ENCODE assay signal across 8 mouse cellular contexts in the genomic region with DNA sequence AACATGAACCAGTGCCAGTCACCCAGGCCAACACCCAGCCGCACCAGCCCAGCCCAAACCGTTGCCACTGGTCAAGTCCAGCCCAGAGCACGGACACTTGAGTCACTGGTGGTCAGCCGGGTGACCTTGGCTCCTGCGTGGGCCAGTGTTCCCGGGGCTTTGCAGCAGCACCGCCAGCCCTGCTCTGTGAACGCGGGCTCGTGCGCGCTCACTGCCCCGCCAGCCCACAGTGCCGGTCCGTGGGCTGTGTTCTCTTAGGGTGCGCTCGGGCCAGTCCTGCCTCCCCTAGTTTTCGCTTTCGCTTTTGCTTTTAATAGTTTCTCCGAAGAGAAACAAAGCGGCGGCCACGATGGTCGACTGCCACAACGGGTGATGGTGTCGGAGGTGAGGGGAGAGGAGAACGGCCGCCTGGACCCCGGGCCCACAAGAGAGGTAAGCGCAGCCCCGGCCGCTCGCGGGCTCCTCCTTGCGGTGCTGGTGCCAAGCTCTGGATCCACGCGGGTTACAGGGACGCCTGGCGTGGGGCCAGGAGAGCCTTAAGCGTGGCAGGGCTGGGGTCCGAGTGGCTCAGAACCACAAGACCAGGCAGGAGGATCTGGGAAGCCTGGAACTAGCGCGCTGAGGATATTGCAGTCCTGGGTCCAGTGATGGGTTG.
A peak's percentile ranks its signal among the peaks of the same experiment; 100 is the strongest.
DNase-seq lines count a peak whose midpoint lies in the region; ATAC-seq lines count a peak whose summit lies in the region.
"Not testable (repeated sequence)": the region's sequence is repeated elsewhere in the genome, so short reads cannot be mapped to it uniquely, and the experiment has no call there.

No protein-coding gene starts in this region.

- not testable (repeated sequence) for H3K27me3 ChIP-seq in liver, embryonic 16.5 days (ENCODE audit: control insufficient read depth, insufficient read depth, low read depth, low read length); splenic B cell, adult 2 months (ENCODE audit: control insufficient read depth, insufficient read depth, low read length, poor library complexity, severe bottlenecking)

- H3K4me2 ChIP-seq in liver, embryonic 16.5 days (ENCODE audit: low read depth, low read length): peak overlapping the region; percentile 46

- H3K36me3 ChIP-seq in liver, embryonic 16.5 days (ENCODE audit: control insufficient read depth, insufficient read depth); splenic B cell, adult 2 months (ENCODE audit: control insufficient read depth, insufficient read depth, low read length, poor library complexity, severe bottlenecking): not testable (repeated sequence)

- peak overlapping the region; percentile 58 for H3K4me3 ChIP-seq in brown adipose tissue, adult 24 weeks (ENCODE audit: insufficient read depth, low read depth, low read length)
- H3K4me3 ChIP-seq in liver, embryonic 16.5 days (ENCODE audit: low read depth, low read length): peak overlapping the region; percentile 49

- not testable (repeated sequence) for H3K4me1 ChIP-seq in brown adipose tissue, adult 24 weeks (ENCODE audit: control insufficient read depth, insufficient read depth, insufficient read length, low read length); liver, embryonic 16.5 days (ENCODE audit: control insufficient read depth, low read depth, low read length)

- DNase-seq in CD4-positive helper T cell, adult 2 months (ENCODE audit: low read depth, low spot score): peak; percentile 71
- DNase-seq in kidney, postnatal 10 days: peak; percentile 45
- peak; percentile 61 for DNase-seq in naive thymus-derived CD4-positive, alpha-beta T cell, adult 2 months (ENCODE audit: low read depth)
- DNase-seq in splenic B cell, adult 2 months (ENCODE audit: low read depth, low spot score): peak; percentile 46

- not testable (repeated sequence) for H3K9me3 ChIP-seq in liver, embryonic 16.5 days (replicated peaks; ENCODE audit: control insufficient read depth, low read length)

- not testable (repeated sequence) for H3K27ac ChIP-seq in brown adipose tissue, adult 24 weeks (replicated peaks; ENCODE audit: low read depth, low read length); liver, embryonic 16.5 days (ENCODE audit: low read length)

- 16% methylated on average over 36 of the region's 43 CpGs for WGBS in liver, embryonic 16.5 days (ENCODE audit: insufficient replicate concordance)

- not testable (repeated sequence) for H3K9ac ChIP-seq in liver, embryonic 16.5 days (ENCODE audit: low read depth, low read length)

- ATAC-seq in granulocyte monocyte progenitor cell, adult 5-6 weeks (replicated peaks; ENCODE audit: poor library complexity, severe bottlenecking): peak; percentile 93
- ATAC-seq in hematopoietic stem cell, adult 5-6 weeks (replicated peaks in 1 of 2; ENCODE audit: insufficient read depth in 1 of 2, low FRiP score in 2 of 2, low TSS enrichment in 1 of 2, low read depth in 1 of 2, poor library complexity in 2 of 2, severe bottlenecking in 2 of 2): peak; percentile 93 to 94
- peak; percentile 41; the same call in 1 of the 2 replicates for ATAC-seq in liver, embryonic 16.5 days (ENCODE audit: low read depth)

Comparison
In these comparisons a context has a peak if more than half of its experiments do, and no peak if none do; other contexts are left out.
1. ATAC-seq: peak in every context shown above with its lines; median percentile 94 in hematopoietic stem cell, adult 5-6 weeks; 93 in granulocyte monocyte progenitor cell, adult 5-6 weeks; 41 in liver, embryonic 16.5 days.